Mouse (Mus musculus): Measurements from ENCODE around the gene Khdc1b. TPM values are rescaled to one million over a fixed set of nuclear protein-coding genes. Genes with fewer than 3 reads are reported as not detected.
A peak's percentile ranks its signal among the peaks of the same experiment; 100 is the strongest.

Khdc1b gene
- polyA plus RNA-seq, 1 experiment from 2014 or later, result not detected

DNA sequence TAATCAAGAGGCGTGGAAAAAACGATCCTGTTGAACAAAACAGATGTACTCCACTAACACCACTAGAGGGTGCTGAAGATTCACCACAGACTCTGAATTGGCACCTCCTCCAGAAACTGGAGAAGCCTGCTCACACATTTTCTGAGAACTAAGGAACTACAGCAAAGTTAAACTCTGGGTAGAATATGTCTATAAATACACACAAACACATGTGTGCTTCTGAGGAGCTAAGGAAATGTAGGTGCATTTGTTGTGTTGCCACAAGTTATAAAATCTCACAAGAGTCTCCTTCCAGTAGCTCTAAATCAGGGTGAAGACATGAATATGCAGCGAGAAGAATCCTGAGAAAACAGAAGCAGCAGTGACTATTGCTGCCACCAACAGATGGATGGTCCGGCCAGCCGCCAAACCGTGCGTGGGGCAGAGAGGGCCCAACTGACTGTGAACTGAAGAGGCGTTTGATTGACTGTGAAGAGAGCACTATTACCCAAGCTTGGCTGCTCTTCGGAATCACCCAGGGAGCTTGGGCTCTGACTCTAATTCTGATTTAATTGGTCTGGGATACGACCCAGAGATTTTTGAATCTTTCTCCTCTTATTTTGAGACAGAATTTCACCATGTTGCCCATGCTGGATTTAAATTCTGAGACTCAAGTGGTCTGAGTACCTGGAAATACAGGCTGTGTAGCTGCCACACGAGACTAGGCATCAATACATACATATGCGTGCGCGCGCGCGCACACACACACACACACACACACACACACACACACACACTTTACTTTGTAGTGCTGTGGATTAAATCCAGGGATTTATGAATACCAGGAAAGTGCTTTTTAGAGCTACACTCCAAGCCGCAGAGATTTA is 28.2 kb downstream of the Khdc1b start:
- Histone ChIP-seq H3K9me3 (ENCODE audit: control insufficient read depth, low read length) (no peaks in the 10 kb centered on the region), H3K27me3 (replicated peaks; ENCODE audit: control insufficient read depth, insufficient read depth, low read length) (no peaks in the 10 kb centered on the region), H3K9ac (ENCODE audit: low read depth, low read length) (no peak overlapping the region; the same call in 1 of the 2 replicates), H3K4me1 (ENCODE audit: control insufficient read depth, insufficient read depth, low read depth, low read length) (peaks cover 3% of the 10 kb centered on the region), H3K4me2 (ENCODE audit: low read length) (peak overlapping the region; percentile 25), H3K27ac (ENCODE audit: low read depth, low read length) (peak overlapping the region; percentile 61), H3K4me3 (ENCODE audit: low read length) (no peak overlapping the region), H3K36me3 (ENCODE audit: control insufficient read depth, insufficient read depth, low read length) (no peaks in the 10 kb centered on the region)
- 46% methylated on average over 18 of the region's 18 CpGs for WGBS
- peak; percentile 97 for ATAC-seq

DNA sequence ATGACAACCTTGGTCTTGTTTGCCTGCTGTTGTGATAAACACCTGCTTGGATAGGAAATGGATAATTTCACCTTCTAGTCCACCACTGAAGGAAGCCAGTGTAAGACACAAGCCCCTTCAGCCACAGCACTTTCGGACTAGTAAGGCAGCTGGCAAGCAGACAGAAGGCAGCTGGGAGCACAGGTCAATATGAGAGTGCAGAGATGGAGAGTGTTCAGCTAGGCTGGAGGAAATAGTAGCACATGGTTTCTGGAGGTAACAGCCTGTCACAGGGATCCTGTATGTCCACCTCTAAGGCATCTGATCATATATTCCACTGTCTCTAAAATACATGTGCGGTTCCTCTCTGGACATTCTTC is 28.8 kb downstream of the Khdc1b start:
- ATAC-seq, result peak; percentile 2; the same call in 1 of the 2 replicates
- WGBS, result 88% methylated on average over 2 of the region's 2 CpGs
- no peaks in the 10 kb centered on the region for H3K27me3 ChIP-seq (replicated peaks; ENCODE audit: control insufficient read depth, insufficient read depth, low read length)
- no peak overlapping the region for H3K9ac ChIP-seq (ENCODE audit: low read depth, low read length)
- no peak overlapping the region for H3K4me3 ChIP-seq (ENCODE audit: low read length)
- peaks cover 3% of the 10 kb centered on the region for H3K4me1 ChIP-seq (ENCODE audit: control insufficient read depth, insufficient read depth, low read depth, low read length)
- H3K9me3 ChIP-seq (ENCODE audit: control insufficient read depth, low read length), result no peaks in the 10 kb centered on the region
- no peaks in the 10 kb centered on the region for H3K36me3 ChIP-seq (ENCODE audit: control insufficient read depth, insufficient read depth, low read length)
- peak overlapping the region; percentile 48; the same call in 1 of the 2 replicates for H3K27ac ChIP-seq (ENCODE audit: low read depth, low read length)
- no peak overlapping the region for H3K4me2 ChIP-seq (ENCODE audit: low read length)

DNA sequence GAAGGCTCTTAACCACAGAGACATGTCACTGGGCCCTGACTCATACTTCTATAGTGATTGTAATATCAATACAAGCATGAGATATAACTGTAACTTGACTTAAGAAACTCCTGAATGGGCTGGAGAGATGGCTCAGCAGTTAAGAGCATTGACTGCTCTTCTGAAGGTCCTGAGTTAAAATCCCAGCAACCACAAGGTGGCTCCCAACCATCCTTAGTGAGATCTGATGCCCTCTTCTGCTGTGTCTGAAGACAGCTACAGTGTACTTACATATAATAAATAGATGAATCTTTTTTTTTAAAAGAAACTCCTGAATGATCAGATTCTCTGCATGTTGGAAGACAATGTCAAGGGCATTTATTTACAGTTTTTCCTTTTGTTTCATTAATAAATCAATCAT is 36.0 kb downstream of the Khdc1b start:
- H3K4me2 ChIP-seq (ENCODE audit: low read length), result no peak overlapping the region
- no peak overlapping the region for H3K27ac ChIP-seq (ENCODE audit: low read depth, low read length)
- H3K4me1 ChIP-seq (ENCODE audit: control insufficient read depth, insufficient read depth, low read depth, low read length), result no peaks in the 10 kb centered on the region
- H3K9ac ChIP-seq (ENCODE audit: low read depth, low read length), result no peak overlapping the region
- ATAC-seq, result no peak; the same call in 1 of the 2 replicates
- H3K9me3 ChIP-seq (ENCODE audit: control insufficient read depth, low read length), result no peaks in the 10 kb centered on the region
- H3K4me3 ChIP-seq (ENCODE audit: low read length), result no peak overlapping the region
- no peaks in the 10 kb centered on the region for H3K27me3 ChIP-seq (replicated peaks; ENCODE audit: control insufficient read depth, insufficient read depth, low read length)
- no peaks in the 10 kb centered on the region for H3K36me3 ChIP-seq (ENCODE audit: control insufficient read depth, insufficient read depth, low read length)

DNA sequence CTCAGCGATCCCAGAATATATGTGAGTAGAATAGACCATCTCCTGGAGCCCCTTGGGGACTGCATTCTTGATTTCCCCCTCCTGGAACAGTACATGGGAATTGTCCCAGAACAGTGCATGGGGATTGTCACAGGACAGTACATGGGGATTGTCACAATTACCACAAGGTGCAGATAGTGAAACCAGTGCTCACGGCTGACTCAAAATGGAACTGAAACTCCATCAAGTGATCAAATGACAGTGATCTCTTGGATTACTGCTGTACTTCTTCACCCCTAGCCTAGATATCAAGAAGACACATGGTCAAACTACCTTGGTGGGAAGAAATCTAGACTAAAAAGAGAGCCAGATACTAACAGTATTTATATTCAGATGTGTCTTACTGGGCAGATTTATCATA is 42.3 kb downstream of the Khdc1b start:
- Histone ChIP-seq H3K9ac (ENCODE audit: low read depth, low read length) (no peak overlapping the region), H3K36me3 (ENCODE audit: control insufficient read depth, insufficient read depth, low read length) (no peaks in the 10 kb centered on the region), H3K4me2 (ENCODE audit: low read length) (no peak overlapping the region), H3K4me3 (ENCODE audit: low read length) (no peak overlapping the region), H3K4me1 (ENCODE audit: control insufficient read depth, insufficient read depth, low read depth, low read length) (no peaks in the 10 kb centered on the region), H3K27ac (ENCODE audit: low read depth, low read length) (no peak overlapping the region), H3K9me3 (ENCODE audit: control insufficient read depth, low read length) (no peaks in the 10 kb centered on the region), H3K27me3 (replicated peaks; ENCODE audit: control insufficient read depth, insufficient read depth, low read length) (no peaks in the 10 kb centered on the region)
- 94% methylated on average over 2 of the region's 2 CpGs for WGBS
- ATAC-seq, result no peak

DNA sequence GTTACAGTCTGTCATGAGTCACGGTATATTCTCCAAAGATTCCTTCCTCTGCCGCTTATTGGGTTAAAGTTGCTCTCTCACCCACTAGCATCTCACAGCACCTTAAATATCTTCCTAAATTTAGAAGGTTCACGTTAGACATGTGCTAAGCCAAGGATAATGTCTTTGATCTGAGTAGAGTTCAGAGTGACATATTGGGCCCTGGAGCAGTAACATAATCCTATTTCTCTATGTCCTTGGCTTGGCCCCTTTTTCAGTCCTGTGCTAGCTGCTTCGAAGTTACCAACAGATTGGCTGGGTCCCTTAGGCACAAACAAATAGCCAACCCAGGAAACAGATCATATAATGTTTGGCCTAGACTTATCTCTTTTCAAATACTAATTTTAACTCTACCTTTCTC is 44.7 kb downstream of the Khdc1b start:
- 0 out of 2 replicates have a peak, but pooled peaks have one; percentile 42 for ATAC-seq
- no peaks in the 10 kb centered on the region for H3K36me3 ChIP-seq (ENCODE audit: control insufficient read depth, insufficient read depth, low read length)
- WGBS, result 65% methylated on average over 4 of the region's 4 CpGs

DNA sequence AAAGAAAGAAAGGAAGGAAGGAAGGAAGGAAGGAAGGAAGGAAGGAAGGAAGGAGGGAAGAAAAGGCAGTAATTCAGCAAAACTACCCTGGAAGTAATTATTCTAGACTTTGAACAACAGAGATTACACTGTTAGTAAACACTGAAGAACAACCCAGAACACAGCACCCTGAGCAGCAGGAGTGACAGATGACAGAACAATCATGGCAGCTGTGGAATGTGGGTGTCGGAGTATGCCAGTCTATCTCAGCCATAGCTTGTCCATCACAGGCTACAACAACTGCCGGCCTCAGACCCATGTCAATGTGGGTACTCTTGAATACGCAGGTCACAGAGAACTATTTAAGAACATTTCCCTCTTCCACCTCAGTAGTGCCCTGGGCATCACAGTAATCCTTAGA is 48.3 kb downstream of the Khdc1b start:
- Histone ChIP-seq H3K27ac (ENCODE audit: low read depth, low read length) (no peak overlapping the region), H3K27me3 (replicated peaks; ENCODE audit: control insufficient read depth, insufficient read depth, low read length) (no peaks in the 10 kb centered on the region), H3K9ac (ENCODE audit: low read depth, low read length) (no peak overlapping the region), H3K4me2 (ENCODE audit: low read length) (no peak overlapping the region), H3K9me3 (ENCODE audit: control insufficient read depth, low read length) (no peaks in the 10 kb centered on the region), H3K4me3 (ENCODE audit: low read length) (no peak overlapping the region), H3K36me3 (ENCODE audit: control insufficient read depth, insufficient read depth, low read length) (no peaks in the 10 kb centered on the region), H3K4me1 (ENCODE audit: control insufficient read depth, insufficient read depth, low read depth, low read length) (no peaks in the 10 kb centered on the region)
- 89% methylated on average over 3 of the region's 3 CpGs for WGBS
- no peak for ATAC-seq

More for the DNA sequence above, 44.7 kb downstream of the Khdc1b start:
- no peak overlapping the region for H3K4me3 ChIP-seq (ENCODE audit: low read length)
- H3K4me2 ChIP-seq (ENCODE audit: low read length), result no peak overlapping the region
- no peak overlapping the region for H3K9ac ChIP-seq (ENCODE audit: low read depth, low read length)
- H3K4me1 ChIP-seq (ENCODE audit: control insufficient read depth, insufficient read depth, low read depth, low read length), result no peaks in the 10 kb centered on the region
- H3K27ac ChIP-seq (ENCODE audit: low read depth, low read length), result no peak overlapping the region
- H3K27me3 ChIP-seq (replicated peaks; ENCODE audit: control insufficient read depth, insufficient read depth, low read length), result no peaks in the 10 kb centered on the region
- no peaks in the 10 kb centered on the region for H3K9me3 ChIP-seq (ENCODE audit: control insufficient read depth, low read length)

DNA sequence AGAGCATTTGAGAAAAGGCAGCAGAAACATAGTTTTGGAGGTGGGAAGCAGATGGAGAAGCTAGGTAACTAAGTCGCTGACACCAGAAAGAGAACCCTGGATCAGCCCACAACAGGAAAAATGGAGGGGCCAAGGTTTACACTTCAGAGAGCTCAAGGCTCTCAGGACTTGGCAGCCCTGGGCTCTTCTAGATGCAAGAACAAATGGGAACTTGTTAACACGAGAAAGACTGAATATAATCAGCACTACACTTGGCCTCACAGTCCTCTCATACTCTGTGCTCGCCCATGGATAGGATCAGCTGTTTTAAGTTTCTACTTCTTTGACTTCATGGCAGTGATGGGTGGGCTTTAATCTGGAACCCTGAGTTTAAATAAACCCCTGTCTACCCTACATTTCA is 51.5 kb downstream of the Khdc1b start:
- no peak overlapping the region for H3K4me2 ChIP-seq (ENCODE audit: low read length)
- no peaks in the 10 kb centered on the region for H3K27me3 ChIP-seq (replicated peaks; ENCODE audit: control insufficient read depth, insufficient read depth, low read length)
- no peaks in the 10 kb centered on the region for H3K9me3 ChIP-seq (ENCODE audit: control insufficient read depth, low read length)
- H3K4me1 ChIP-seq (ENCODE audit: control insufficient read depth, insufficient read depth, low read depth, low read length), result no peaks in the 10 kb centered on the region
- no peak overlapping the region for H3K9ac ChIP-seq (ENCODE audit: low read depth, low read length)
- no peaks in the 10 kb centered on the region for H3K36me3 ChIP-seq (ENCODE audit: control insufficient read depth, insufficient read depth, low read length)
- 65% methylated on average over 3 of the region's 3 CpGs for WGBS
- no peak overlapping the region for H3K27ac ChIP-seq (ENCODE audit: low read depth, low read length)
- no peak for ATAC-seq
- no peak overlapping the region for H3K4me3 ChIP-seq (ENCODE audit: low read length)

Other genes starting within 250 kb of the Khdc1b start
- 20.4 and 26.1 TPM in 2 replicates for gene Tmem14a, start 165.0 kb upstream of the Khdc1b start, polyA plus RNA-seq (2015; fragmentation: Nextera tagmentation; extraction: Ambion mirVana)
- gene Gsta3, start 143.0 kb upstream of the Khdc1b start, polyA plus RNA-seq (2015; fragmentation: Nextera tagmentation; extraction: Ambion mirVana), result 0.61 and 0.63 TPM in 2 replicates
- not detected in 2 replicates for gene Khdc1a, start 33.9 kb upstream of the Khdc1b start, polyA plus RNA-seq (2015; fragmentation: Nextera tagmentation; extraction: Ambion mirVana)
- not detected in 2 replicates for gene Khdc1c, start 15.2 kb upstream of the Khdc1b start, polyA plus RNA-seq (2015; fragmentation: Nextera tagmentation; extraction: Ambion mirVana)